Mouse (Mus musculus) embryonic facial prominence, embryonic 15.5 days (tissue): ENCODE measurements at regions not wholly inside any gene's neighbourhood (a gene's known extent, or its start where the extent isn't known, plus 50 kb on each side); places are given as distances from the start of the nearest gene placed in this dataset.

Source experiments
- ATAC-seq: fragments of 200-750 bp; cut with Nextera tagmentation; 2 replicates; pipeline ENCODE4 v1.8.0; 2017; ENCODE audit warnings: low read depth, moderate TSS enrichment; ENCODE audit not compliant: insufficient number of reproducible peaks, low FRiP score, low TSS enrichment
- H3K27ac ChIP-seq: fragments of 300-500 bp; sonication (generic); replicated peaks from 2 replicates; pipeline ENCODE4 v1.5.1; 2015; ENCODE audit warnings: mild to moderate bottlenecking, inconsistent platforms
- H3K27me3 ChIP-seq: fragments of 300-500 bp; sonication (generic); 2 replicates; pipeline ENCODE4 v1.6.1; 2015; ENCODE audit warnings: inconsistent platforms
- H3K36me3 ChIP-seq: fragments of 300-500 bp; sonication (generic); 2 replicates; pipeline ENCODE4 v1.6.1; 2015; ENCODE audit warnings: mild to moderate bottlenecking, inconsistent platforms
- H3K4me1 ChIP-seq: fragments of 300-500 bp; sonication (generic); 2 replicates; pipeline ENCODE4 v1.6.1; 2015; ENCODE audit warnings: inconsistent platforms
- H3K4me2 ChIP-seq: fragments of 300-500 bp; sonication (generic); replicated peaks from 2 replicates; pipeline ENCODE4 v1.6.1; 2015; ENCODE audit warnings: mild to moderate bottlenecking, inconsistent platforms
- H3K4me3 ChIP-seq: fragments of 300-500 bp; sonication (generic); replicated peaks from 2 replicates; pipeline ENCODE4 v1.5.1; 2015; ENCODE audit warnings: mild to moderate bottlenecking, inconsistent platforms
- H3K9ac ChIP-seq: fragments of 300-500 bp; sonication (generic); 2 replicates; pipeline ENCODE4 v1.6.1; 2015; ENCODE audit warnings: inconsistent platforms
- H3K9me3 ChIP-seq: fragments of 300-500 bp; sonication (generic); replicated peaks from 2 replicates; pipeline ENCODE4 v1.6.1; 2016; ENCODE audit warnings: inconsistent platforms
- WGBS: fragments of 180-500 bp; shearing (Covaris S2); methylation state at CpG from one replicate; pipeline ENCODE4 v1.1.7; 2015; 5-methylcytosine and 5-hydroxymethylcytosine counted together

GRCm38 (mm10) chr9:63087195-63087594 is 61.6 kb downstream of the Skor1 start:
- no peaks in the 10 kb centered on the region for H3K36me3 ChIP-seq
- 59% methylated on average over 4 of the region's 4 CpGs for WGBS
- H3K27me3 ChIP-seq, result no peaks in the 10 kb centered on the region
- H3K9me3 ChIP-seq, result no peaks in the 10 kb centered on the region
- H3K4me3 ChIP-seq, result no peak overlapping the region
- peaks cover 14% of the 10 kb centered on the region for H3K4me1 ChIP-seq
- ATAC-seq, result no peak
- H3K4me2 ChIP-seq, result no peak overlapping the region
- H3K27ac ChIP-seq, result no peak overlapping the region
- no peak overlapping the region for H3K9ac ChIP-seq

GRCm38 (mm10) chr9:63086671-63087070 is 62.1 kb downstream of the Skor1 start:
- ATAC-seq, result no peak
- no peak overlapping the region for H3K27ac ChIP-seq
- no peaks in the 10 kb centered on the region for H3K36me3 ChIP-seq
- WGBS, result 65% methylated on average over 1 of the region's 1 CpGs
- no peaks in the 10 kb centered on the region for H3K27me3 ChIP-seq
- no peak overlapping the region for H3K4me2 ChIP-seq
- no peak overlapping the region for H3K4me3 ChIP-seq
- H3K4me1 ChIP-seq, result peaks cover 9% of the 10 kb centered on the region
- no peaks in the 10 kb centered on the region for H3K9me3 ChIP-seq
- no peak overlapping the region for H3K9ac ChIP-seq

GRCm38 (mm10) chr9:63082830-63083229 is 65.9 kb downstream of the Skor1 start:
- ATAC-seq, result no peak
- no peak overlapping the region for H3K4me3 ChIP-seq
- H3K9me3 ChIP-seq, result no peaks in the 10 kb centered on the region
- H3K36me3 ChIP-seq, result no peaks in the 10 kb centered on the region
- H3K4me2 ChIP-seq, result no peak overlapping the region
- no peaks in the 10 kb centered on the region for H3K27me3 ChIP-seq
- H3K9ac ChIP-seq, result no peak overlapping the region
- H3K27ac ChIP-seq, result no peak overlapping the region
- 78% methylated on average over 7 of the region's 7 CpGs for WGBS
- no peaks in the 10 kb centered on the region for H3K4me1 ChIP-seq

GRCm38 (mm10) chr9:63082311-63082710 is 66.5 kb downstream of the Skor1 start:
- Histone ChIP-seq H3K36me3 (no peaks in the 10 kb centered on the region), H3K4me2 (no peak overlapping the region)

GRCm38 (mm10) chr9:63080406-63080805 is 68.4 kb downstream of the Skor1 start:
- ATAC-seq, result no peak
- no peaks in the 10 kb centered on the region for H3K27me3 ChIP-seq
- no peaks in the 10 kb centered on the region for H3K36me3 ChIP-seq
- no peak overlapping the region for H3K9ac ChIP-seq
- H3K4me2 ChIP-seq, result no peak overlapping the region
- no peaks in the 10 kb centered on the region for H3K4me1 ChIP-seq
- no peaks in the 10 kb centered on the region for H3K9me3 ChIP-seq
- no peak overlapping the region for H3K4me3 ChIP-seq
- WGBS, result 88% methylated on average over 5 of the region's 5 CpGs
- H3K27ac ChIP-seq, result no peak overlapping the region

More at GRCm38 (mm10) chr9:63082311-63082710, 66.5 kb downstream of the Skor1 start:
- Histone ChIP-seq H3K9ac (no peak overlapping the region), H3K9me3 (no peaks in the 10 kb centered on the region), H3K4me1 (no peaks in the 10 kb centered on the region), H3K27ac (no peak overlapping the region), H3K27me3 (no peaks in the 10 kb centered on the region), H3K4me3 (no peak overlapping the region)
- 74% methylated on average over 3 of the region's 3 CpGs for WGBS
- ATAC-seq, result no peak

GRCm38 (mm10) chr9:63075252-63075651 is 73.5 kb downstream of the Skor1 start:
- no peak for ATAC-seq
- no peak overlapping the region for H3K27ac ChIP-seq
- 45% methylated on average over 5 of the region's 5 CpGs for WGBS

GRCm38 (mm10) chr9:63074803-63075202 is 74.0 kb downstream of the Skor1 start:
- WGBS, result 38% methylated on average over 7 of the region's 7 CpGs
- H3K9me3 ChIP-seq, result no peaks in the 10 kb centered on the region
- ATAC-seq, result no peak
- H3K36me3 ChIP-seq, result no peaks in the 10 kb centered on the region
- H3K27me3 ChIP-seq, result no peaks in the 10 kb centered on the region
- no peak overlapping the region for H3K9ac ChIP-seq
- H3K4me3 ChIP-seq, result no peak overlapping the region
- H3K27ac ChIP-seq, result no peak overlapping the region
- peaks cover 24% of the 10 kb centered on the region; the same call in 1 of the 2 replicates for H3K4me1 ChIP-seq
- H3K4me2 ChIP-seq, result no peak overlapping the region

More at GRCm38 (mm10) chr9:63075252-63075651, 73.5 kb downstream of the Skor1 start:
- no peaks in the 10 kb centered on the region for H3K27me3 ChIP-seq
- no peak overlapping the region for H3K4me2 ChIP-seq
- H3K9me3 ChIP-seq, result no peaks in the 10 kb centered on the region
- no peak overlapping the region for H3K9ac ChIP-seq
- H3K4me1 ChIP-seq, result peaks cover 20% of the 10 kb centered on the region; the same call in 1 of the 2 replicates
- no peak overlapping the region for H3K4me3 ChIP-seq
- no peaks in the 10 kb centered on the region for H3K36me3 ChIP-seq

- no peak overlapping the region for H3K9ac ChIP-seq
- no peaks in the 10 kb centered on the region for H3K36me3 ChIP-seq
- WGBS, result 28% methylated on average over 10 of the region's 10 CpGs
- no peak overlapping the region for H3K27ac ChIP-seq
- no peak for ATAC-seq
- H3K4me1 ChIP-seq, result peaks cover 25% of the 10 kb centered on the region; the same call in 1 of the 2 replicates
- H3K27me3 ChIP-seq, result no peaks in the 10 kb centered on the region
- no peaks in the 10 kb centered on the region for H3K9me3 ChIP-seq
- H3K4me2 ChIP-seq, result no peak overlapping the region
- H3K4me3 ChIP-seq, result no peak overlapping the region
These were observed 74.6 kb downstream of the Skor1 start for GRCm38 (mm10) chr9:63074023-63074750.

GRCm38 (mm10) chr9:63071032-63071431 is 77.7 kb downstream of the Skor1 start:
- no peak for ATAC-seq
- Histone ChIP-seq H3K4me3 (no peak overlapping the region), H3K9ac (no peak overlapping the region), H3K27ac (0 out of 2 replicates have a peak overlapping the region, but pooled peaks have one; percentile 17), H3K36me3 (no peaks in the 10 kb centered on the region), H3K4me1 (peaks cover 29% of the 10 kb centered on the region; the same call in 1 of the 2 replicates), H3K4me2 (no peak overlapping the region), H3K9me3 (no peaks in the 10 kb centered on the region), H3K27me3 (no peaks in the 10 kb centered on the region)
- WGBS, result 34% methylated on average over 6 of the region's 6 CpGs

- no peak overlapping the region for H3K4me2 ChIP-seq
- H3K9ac ChIP-seq, result no peak overlapping the region
- H3K27ac ChIP-seq, result no peak overlapping the region
- peaks cover 25% of the 10 kb centered on the region; the same call in 1 of the 2 replicates for H3K4me1 ChIP-seq
- no peak for ATAC-seq
- WGBS, result 72% methylated on average over 6 of the region's 6 CpGs
- H3K4me3 ChIP-seq, result no peak overlapping the region
- no peaks in the 10 kb centered on the region for H3K9me3 ChIP-seq
- no peaks in the 10 kb centered on the region for H3K36me3 ChIP-seq
- no peaks in the 10 kb centered on the region for H3K27me3 ChIP-seq
These were observed 78.8 kb downstream of the Skor1 start for GRCm38 (mm10) chr9:63069919-63070318.

- Histone ChIP-seq H3K4me1 (peaks cover 15% of the 10 kb centered on the region; the same call in 1 of the 2 replicates), H3K27ac (no peak overlapping the region), H3K9me3 (no peaks in the 10 kb centered on the region), H3K4me3 (no peak overlapping the region), H3K36me3 (no peaks in the 10 kb centered on the region), H3K4me2 (no peak overlapping the region), H3K9ac (no peak overlapping the region), H3K27me3 (no peaks in the 10 kb centered on the region)
- 71% methylated on average over 2 of the region's 2 CpGs for WGBS
- ATAC-seq, result no peak
These were observed 79.3 kb upstream of the Pias1 start for GRCm38 (mm10) chr9:63067054-63067406.
